Mouse (Mus musculus): ENCODE data around the gene Sdc3.

Gene Sdc3

GRCm38 (mm10) chr4:130792376-130793179 lies at the start of gene Sdc3:
TSS of gene Sdc3 (plus strand) at chr4:130792537.
- no peak for DNase-seq

GRCm38 (mm10) chr4:130744058-130744457 lies 48.3 kb upstream of the Sdc3 start:
- no peak for DNase-seq

GRCm38 (mm10) chr4:130745561-130746306 lies 46.6 kb upstream of the Sdc3 start:
- no peak for DNase-seq

- no peak for DNase-seq
Measured at GRCm38 (mm10) chr4:130749566-130749965, 42.8 kb upstream of the Sdc3 start.

GRCm38 (mm10) chr4:130751966-130752365 lies 40.4 kb upstream of the Sdc3 start:
- DNase-seq = no peak

GRCm38 (mm10) chr4:130752591-130752990 lies 39.7 kb upstream of the Sdc3 start:
- DNase-seq = no peak

- no peak for DNase-seq
Measured at GRCm38 (mm10) chr4:130753755-130754154, 38.6 kb upstream of the Sdc3 start.

- DNase-seq = no peak
Measured at GRCm38 (mm10) chr4:130754776-130755175, 37.6 kb upstream of the Sdc3 start.

- no peak for DNase-seq
Measured at GRCm38 (mm10) chr4:130759875-130760274, 32.5 kb upstream of the Sdc3 start.

- DNase-seq = no peak
Measured at GRCm38 (mm10) chr4:130761809-130762208, 30.5 kb upstream of the Sdc3 start.

GRCm38 (mm10) chr4:130765399-130766160 lies 26.8 kb upstream of the Sdc3 start:
- no peak for DNase-seq

- DNase-seq = no peak
Measured at GRCm38 (mm10) chr4:130766387-130766786, 25.9 kb upstream of the Sdc3 start.

- no peak for DNase-seq
Measured at GRCm38 (mm10) chr4:130766926-130767325, 25.4 kb upstream of the Sdc3 start.

- no peak for DNase-seq
Measured at GRCm38 (mm10) chr4:130773899-130774298, 18.4 kb upstream of the Sdc3 start.

- DNase-seq = no peak
Measured at GRCm38 (mm10) chr4:130774822-130775221, 17.5 kb upstream of the Sdc3 start.

GRCm38 (mm10) chr4:130777647-130778046 lies 14.7 kb upstream of the Sdc3 start:
- no peak for DNase-seq

GRCm38 (mm10) chr4:130779037-130779436 lies 13.3 kb upstream of the Sdc3 start:
- no peak for DNase-seq

GRCm38 (mm10) chr4:130782492-130782891 lies 9.8 kb upstream of the Sdc3 start:
- DNase-seq = no peak

GRCm38 (mm10) chr4:130784755-130785154 lies 7.6 kb upstream of the Sdc3 start:
- peak; percentile 56 for DNase-seq

- no peak for DNase-seq
Measured at GRCm38 (mm10) chr4:130787530-130787929, 4.8 kb upstream of the Sdc3 start.

GRCm38 (mm10) chr4:130790180-130790579 lies 2.2 kb upstream of the Sdc3 start:
- DNase-seq = peak; percentile 89

GRCm38 (mm10) chr4:130791811-130792375 lies 444 bp upstream of the Sdc3 start:
- DNase-seq = no peak

GRCm38 (mm10) chr4:130793180-130793501 lies 804 bp downstream of the Sdc3 start:
- no peak for DNase-seq

Data from cerebellum, adult 8-10 months (tissue).